In the genomic region with DNA sequence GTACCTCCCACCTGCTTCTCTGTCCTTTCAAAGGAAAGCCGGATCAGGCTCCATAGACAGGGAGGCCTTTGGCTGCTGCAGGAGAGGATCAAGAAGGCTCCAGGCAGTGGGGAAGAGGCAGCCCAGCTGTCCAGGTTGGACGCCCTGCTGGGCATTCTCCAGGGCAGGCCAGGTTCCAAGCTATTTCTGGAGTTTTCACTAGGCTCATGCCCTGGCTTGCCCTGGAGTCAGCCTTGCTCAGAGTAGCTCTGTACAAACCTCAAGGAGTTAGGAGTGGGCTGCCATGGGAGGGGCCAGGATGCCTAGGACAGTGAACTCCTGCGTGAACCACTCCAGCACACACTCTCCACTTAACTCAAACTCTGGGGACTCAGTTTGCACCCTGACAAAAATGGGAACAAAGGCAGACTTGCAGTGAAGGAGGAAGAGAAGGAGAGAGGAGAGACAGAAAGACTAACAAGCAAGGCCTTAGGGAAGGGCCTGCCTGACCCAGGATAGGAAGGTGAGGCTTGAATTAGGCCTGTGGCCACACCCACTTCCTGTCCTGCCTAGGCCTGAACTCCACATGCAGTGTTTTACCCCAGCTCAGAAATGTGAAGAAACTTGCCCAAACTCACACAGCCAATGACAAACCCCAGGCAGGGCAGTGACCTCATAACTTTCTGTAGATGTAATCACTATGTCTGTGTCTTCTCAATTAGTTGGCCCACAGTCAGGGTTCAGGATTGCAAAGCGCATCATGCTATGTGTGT, we compare ENCODE assay signal across 8 mouse cellular contexts. TPM values are rescaled to one million over a fixed set of nuclear protein-coding genes. Genes with fewer than 3 reads are reported as not detected.
A peak's percentile ranks its signal among the peaks of the same experiment; 100 is the strongest.
DNase-seq lines count a peak whose midpoint lies in the region; ATAC-seq and TF ChIP-seq lines count a peak whose summit lies in the region.

No protein-coding gene starts in this region.

- 71% methylated on average over 4 of the region's 4 CpGs for WGBS in hindbrain, postnatal 0 days

- H3K4me2 ChIP-seq in hindbrain, postnatal 0 days (ENCODE audit: low read depth, low read length): peak overlapping the region; percentile 97; the same call in 1 of the 2 replicates

- H3K9ac ChIP-seq in hindbrain, postnatal 0 days (replicated peaks; ENCODE audit: low read length): 0 out of 2 replicates have a peak overlapping the region, but pooled peaks have one; percentile 17

- H3K9me3 ChIP-seq in hindbrain, postnatal 0 days (ENCODE audit: low read length): no peaks in the 10 kb centered on the region

- TF ChIP-seq CTCF in hindbrain, postnatal 0 days (IDR thresholded peaks at IDR 0.05; ENCODE audit: low read depth): no peak

- ATAC-seq in cerebellum, adult (ENCODE audit: insufficient number of reproducible peaks, low FRiP score, low TSS enrichment): peak; percentile 41
- no peak for ATAC-seq in hindbrain, postnatal 0 days
- ATAC-seq in neutrophil, adult 5-6 weeks (ENCODE audit: extremely low read depth, insufficient number of reproducible peaks, low FRiP score, poor library complexity, severe bottlenecking): peak; percentile 11; the same call in 1 of the 2 replicates

- H3K27me3 ChIP-seq in hindbrain, postnatal 0 days (ENCODE audit: insufficient read depth, low read length): no peaks in the 10 kb centered on the region

- no peak overlapping the region for H3K27ac ChIP-seq in hindbrain, postnatal 0 days

- no peak overlapping the region for H3K4me3 ChIP-seq in hindbrain, postnatal 0 days (ENCODE audit: low read length)

- H3K4me1 ChIP-seq in hindbrain, postnatal 0 days (ENCODE audit: insufficient read depth, low read length): peaks cover 25% of the 10 kb centered on the region

- DNase-seq in cerebellum, postnatal 4 days (ENCODE audit: low spot score in 2 of 2): no peak
- DNase-seq in 3134 (ENCODE audit: extremely low read depth, insufficient read length, low spot score): peak; percentile 62
- DNase-seq in cerebellum, postnatal 36 days: peak; percentile 76 to 78
- no peak for DNase-seq in hindbrain, postnatal 0 days (ENCODE audit: low spot score)
- DNase-seq in adrenal gland, postnatal 25 days: no peak
- no peak for DNase-seq in kidney, postnatal 14 days

- no peaks in the 10 kb centered on the region for H3K36me3 ChIP-seq in hindbrain, postnatal 0 days (ENCODE audit: insufficient read depth, low read length)

RNA-seq across cellular contexts. Expression of gene Fam110a, which starts 2.2 kb away (rescaled TPM):
- total RNA-seq in hindbrain, postnatal 0 days (2014; rRNA removed): 25.4 and 27.3 TPM in 2 replicates
- 35.8 and 36.5 TPM in 2 replicates for polyA plus RNA-seq in hindbrain, postnatal 0 days (2015; fragmentation: Nextera tagmentation; extraction: Ambion mirVana)
- 5.3 and 7.4 TPM in 2 replicates for total RNA-seq in neutrophil, adult 5-6 weeks (2017)
- total RNA-seq in adrenal gland, postnatal 25 days (2021): 8.8 and 12.7 TPM in 2 replicates

RNA-seq across cellular contexts. Expression of gene Slc52a3, which starts 18.4 kb away (rescaled TPM):
- 2.7 and 3.1 TPM in 2 replicates for total RNA-seq in hindbrain, postnatal 0 days (2014; rRNA removed)
- 2.6 and 2.7 TPM in 2 replicates for polyA plus RNA-seq in hindbrain, postnatal 0 days (2015; fragmentation: Nextera tagmentation; extraction: Ambion mirVana)
- total RNA-seq in neutrophil, adult 5-6 weeks (2017): 1.4 and 1.5 TPM in 2 replicates
- 2.3 and 2.6 TPM in 2 replicates for total RNA-seq in adrenal gland, postnatal 25 days (2021)

Comparison
In these comparisons a context has a peak if more than half of its experiments do, and no peak if none do; other contexts are left out.
1. DNase-seq: peak in 3134 (single experiment) and cerebellum, postnatal 36 days (2 of 2); none in cerebellum, postnatal 4 days (0 of 2), hindbrain, postnatal 0 days (single experiment), adrenal gland, postnatal 25 days (single experiment) and kidney, postnatal 14 days (single experiment).